Mouse (Mus musculus) brown adipose tissue, adult 24 weeks (tissue): ENCODE measurements at regions not wholly inside any gene's neighbourhood (a gene's known extent, or its start where the extent isn't known, plus 50 kb on each side); places are given as distances from the start of the nearest gene placed in this dataset.
A peak's percentile ranks its signal among the peaks of the same experiment; 100 is the strongest.
"Not testable (repeated sequence)": the region's sequence is repeated elsewhere in the genome, so short reads cannot be mapped to it uniquely, and the experiment has no call there.

Source experiments
- H3K27ac ChIP-seq: fragments of 200-500 bp; replicated peaks from 2 replicates; pipeline ENCODE4 v1.5.1; 2012; ENCODE audit warnings: low read depth, mild to moderate bottlenecking, low read length
- H3K4me1 ChIP-seq: fragments of 200-500 bp; 2 replicates; pipeline ENCODE4 v1.6.1; 2012; ENCODE audit warnings: low read length, mixed read lengths; ENCODE audit not compliant: control insufficient read depth, insufficient read depth, insufficient read length
- H3K4me3 ChIP-seq: fragments of 200-500 bp; 2 replicates; pipeline ENCODE4 v1.5.1; 2012; ENCODE audit warnings: low read depth, mild to moderate bottlenecking, low read length, moderate library complexity; ENCODE audit not compliant: insufficient read depth

DNA sequence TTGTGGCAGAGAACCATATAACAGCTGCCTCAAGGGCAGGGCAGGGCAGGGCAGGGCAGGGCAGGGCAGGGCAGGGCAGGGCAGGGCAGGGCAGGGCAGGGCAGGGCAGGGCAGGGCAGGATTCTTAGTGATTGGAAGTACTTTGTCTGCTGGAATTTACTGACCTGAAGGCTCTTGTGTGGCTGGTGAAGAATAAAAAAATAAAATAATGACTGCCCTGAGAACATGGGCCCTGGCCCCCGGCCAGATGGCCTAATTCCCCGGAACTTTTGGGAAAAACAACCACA lies 169.3 kb downstream of the Qk start:
- not testable (repeated sequence) for H3K27ac ChIP-seq

DNA sequence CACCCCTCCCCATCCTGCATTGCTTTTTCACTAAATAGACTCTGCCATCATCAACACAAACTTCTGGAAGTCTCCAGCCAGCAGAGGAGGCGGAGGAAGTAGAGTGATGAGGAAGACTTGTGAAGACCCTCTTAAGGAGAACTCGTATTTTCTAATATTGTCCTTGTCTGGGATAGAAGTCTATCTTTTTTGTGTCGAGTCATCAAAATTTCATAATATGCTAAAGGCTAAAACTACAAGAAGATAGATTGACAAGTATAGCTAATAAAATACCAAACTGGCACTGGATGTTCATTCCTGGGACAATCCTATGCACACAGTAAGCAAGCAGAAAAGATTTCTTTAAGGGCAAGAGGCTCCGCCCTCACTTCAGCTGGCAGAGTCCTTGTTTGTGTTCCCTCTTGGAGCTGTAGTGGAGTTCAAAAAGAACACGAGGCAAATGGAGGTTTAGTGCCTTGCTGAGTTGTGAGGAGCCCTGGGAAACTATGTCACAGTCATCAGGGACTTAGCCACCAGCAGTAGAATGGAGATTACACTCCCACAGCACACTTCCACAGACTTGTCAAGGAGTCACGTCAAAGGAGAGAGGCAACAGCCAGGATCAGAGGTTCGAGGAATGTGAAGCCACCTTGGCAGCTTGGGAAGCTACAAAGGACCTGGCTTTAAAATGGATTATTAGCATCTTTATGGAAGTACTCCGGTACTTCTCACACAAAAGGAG lies 169.8 kb downstream of the Qk start:
- Histone ChIP-seq H3K27ac (0 out of 2 replicates have a peak overlapping the region, but pooled peaks have one; percentile 31), H3K4me3 (no peak overlapping the region), H3K4me1 (peaks cover 12% of the 10 kb centered on the region)

More for the DNA sequence above, 169.3 kb downstream of the Qk start:
- H3K4me1 ChIP-seq, result peaks cover 12% of the 10 kb centered on the region
- H3K4me3 ChIP-seq, result not testable (repeated sequence)

GRCm38 (mm10) chr17:10147106-10147505 lies 172.5 kb downstream of the Qk start:
- Histone ChIP-seq H3K27ac (no peak overlapping the region), H3K4me3 (no peak overlapping the region), H3K4me1 (peaks cover 3% of the 10 kb centered on the region; the same call in 1 of the 2 replicates)

DNA sequence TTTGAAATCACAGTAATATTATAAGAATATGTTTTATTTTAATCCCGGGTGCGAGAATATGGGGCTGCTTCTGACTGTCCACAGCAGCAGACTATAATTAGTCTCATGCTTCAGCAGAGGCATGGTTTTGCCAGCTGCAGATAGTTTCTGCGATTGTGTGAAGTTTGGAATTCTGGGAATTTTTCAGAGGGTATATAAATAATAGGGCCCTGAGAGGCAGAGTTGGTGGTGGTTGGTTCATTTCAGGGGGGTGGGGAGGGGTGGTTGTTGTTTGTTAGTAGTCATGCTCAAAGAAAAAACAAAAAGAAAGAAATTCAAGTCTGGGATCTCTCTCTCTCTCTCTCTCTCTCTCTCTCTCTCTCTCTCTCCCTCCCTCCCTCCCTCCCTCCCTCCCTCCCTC lies 173.1 kb downstream of the Qk start:
- no peak overlapping the region for H3K27ac ChIP-seq
- peaks cover 3% of the 10 kb centered on the region; the same call in 1 of the 2 replicates for H3K4me1 ChIP-seq

GRCm38 (mm10) chr17:10138847-10139246 lies 180.8 kb downstream of the Qk start:
- no peak overlapping the region for H3K27ac ChIP-seq
- H3K4me1 ChIP-seq, result no peaks in the 10 kb centered on the region
- no peak overlapping the region for H3K4me3 ChIP-seq

More for the DNA sequence above, 173.1 kb downstream of the Qk start:
- H3K4me3 ChIP-seq, result no peak overlapping the region

DNA sequence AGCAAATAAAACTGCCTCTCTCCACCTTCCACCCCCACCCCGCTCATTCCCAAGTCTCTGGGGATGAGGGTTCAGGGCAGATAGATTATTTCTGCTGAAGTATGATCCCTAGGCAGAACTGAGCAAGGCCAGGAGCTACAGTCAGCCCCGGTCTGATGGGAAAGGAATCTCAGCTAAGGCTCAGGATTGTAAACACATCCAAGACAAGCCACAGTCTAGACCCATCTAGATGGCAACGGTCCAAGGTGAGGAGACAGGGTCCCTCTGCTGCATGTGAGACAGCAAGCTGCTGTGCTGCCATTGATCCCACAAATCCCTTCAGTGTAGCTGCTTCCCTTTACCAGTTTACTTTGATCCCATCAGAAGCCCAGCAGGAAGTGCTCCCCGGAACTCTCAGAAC lies 181.3 kb downstream of the Qk start:
- no peak overlapping the region for H3K4me3 ChIP-seq
- H3K27ac ChIP-seq, result no peak overlapping the region
- H3K4me1 ChIP-seq, result no peaks in the 10 kb centered on the region

GRCm38 (mm10) chr17:10135111-10135510 lies 184.5 kb downstream of the Qk start:
- Histone ChIP-seq H3K4me3 (no peak overlapping the region), H3K4me1 (no peaks in the 10 kb centered on the region), H3K27ac (no peak overlapping the region)

DNA sequence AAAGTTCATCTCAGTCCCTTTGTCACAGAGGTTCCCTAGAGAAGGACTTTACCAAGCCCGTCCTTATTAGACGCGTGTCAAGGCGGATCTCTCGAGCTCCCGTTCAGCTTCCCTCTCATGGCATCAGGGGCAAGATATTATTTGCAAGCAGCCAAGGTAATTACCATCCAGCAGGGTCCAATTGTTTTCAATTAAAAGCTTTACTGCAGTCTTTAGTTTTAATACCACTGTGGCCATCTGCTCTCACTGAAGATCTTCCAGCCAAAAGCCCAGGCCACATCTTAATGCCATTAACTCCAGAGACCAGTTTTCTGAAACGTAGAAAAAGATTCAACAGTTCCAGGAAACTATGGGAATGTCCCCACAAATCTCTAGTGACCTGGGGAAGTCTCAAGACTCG lies 191.1 kb downstream of the Qk start:
- Histone ChIP-seq H3K27ac (no peak overlapping the region), H3K4me3 (no peak overlapping the region), H3K4me1 (no peaks in the 10 kb centered on the region)

- Histone ChIP-seq H3K4me3 (no peak overlapping the region), H3K4me1 (no peaks in the 10 kb centered on the region), H3K27ac (no peak overlapping the region)
Observed at GRCm38 (mm10) chr17:10122411-10122810, 197.2 kb downstream of the Qk start.

DNA sequence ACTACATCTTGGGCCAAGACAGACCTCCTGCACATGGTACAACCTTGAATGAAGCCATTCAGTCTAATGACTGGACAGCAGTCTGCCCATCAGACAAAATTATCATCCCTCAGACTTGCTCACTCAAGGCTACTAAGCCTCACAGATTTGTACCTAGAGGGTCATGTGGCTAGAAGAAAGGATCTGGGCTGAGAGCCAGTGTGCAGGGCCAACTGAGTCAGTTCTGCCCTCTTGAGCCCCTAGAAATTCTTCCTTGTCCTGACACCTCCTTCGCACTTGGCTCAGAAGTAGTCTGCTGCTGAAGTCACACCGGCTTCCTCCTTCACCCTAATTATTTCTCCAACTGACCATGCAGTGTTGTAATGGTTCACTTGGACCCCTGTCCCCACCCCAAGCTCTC lies 207.5 kb downstream of the Qk start:
- Histone ChIP-seq H3K4me3 (no peak overlapping the region), H3K27ac (no peak overlapping the region), H3K4me1 (no peaks in the 10 kb centered on the region)

GRCm38 (mm10) chr17:10110375-10110675 lies 209.3 kb downstream of the Qk start:
- H3K4me3 ChIP-seq, result no peak overlapping the region
- no peaks in the 10 kb centered on the region for H3K4me1 ChIP-seq
- H3K27ac ChIP-seq, result no peak overlapping the region

GRCm38 (mm10) chr17:10109511-10110374 lies 209.9 kb downstream of the Qk start:
- Histone ChIP-seq H3K4me1 (no peaks in the 10 kb centered on the region), H3K27ac (no peak overlapping the region), H3K4me3 (no peak overlapping the region)

- H3K4me1 ChIP-seq, result no peaks in the 10 kb centered on the region
- H3K4me3 ChIP-seq, result no peak overlapping the region
- no peak overlapping the region for H3K27ac ChIP-seq
Observed at GRCm38 (mm10) chr17:10105299-10105698, 214.4 kb downstream of the Qk start.

DNA sequence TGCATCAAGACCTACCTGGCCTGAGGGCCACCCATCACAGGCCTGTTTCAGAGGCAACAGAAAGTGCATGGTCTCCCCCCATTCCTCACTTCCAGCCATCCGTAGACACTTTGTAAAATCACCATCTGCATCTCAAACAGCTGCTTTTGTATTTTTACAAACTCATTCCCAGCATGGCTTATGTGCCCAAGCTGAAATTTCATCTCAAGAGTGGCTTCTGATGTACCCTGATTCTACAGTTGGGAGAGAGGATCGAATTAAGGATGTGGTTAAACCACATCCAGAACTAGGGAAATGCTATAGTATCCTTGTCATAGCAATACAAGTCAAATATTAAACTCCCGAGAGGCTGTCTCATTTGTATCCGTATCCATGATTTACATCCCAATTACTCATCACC lies 221.5 kb downstream of the Qk start:
- H3K4me3 ChIP-seq, result no peak overlapping the region
- H3K4me1 ChIP-seq, result peaks cover 22% of the 10 kb centered on the region
- no peak overlapping the region for H3K27ac ChIP-seq

DNA sequence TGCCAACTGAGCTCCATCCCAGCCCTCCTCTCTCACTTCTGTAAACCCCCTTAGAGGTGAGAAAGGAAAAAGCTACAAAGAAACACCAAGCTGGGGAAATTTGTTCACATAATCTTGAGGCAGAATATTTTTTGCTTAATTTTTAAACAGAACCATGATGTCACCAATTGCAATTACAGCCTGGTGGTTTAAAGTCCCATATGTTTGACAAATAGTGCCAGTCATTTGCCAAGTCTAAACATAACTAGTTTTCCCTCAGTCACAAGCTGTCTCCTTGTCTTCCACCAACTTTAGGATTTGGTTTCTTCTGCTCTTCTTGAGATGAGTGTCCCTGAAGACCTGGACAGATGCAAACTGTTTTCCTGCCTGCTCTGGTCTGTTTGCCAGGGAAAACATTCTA lies 222.0 kb downstream of the Qk start:
- peaks cover 26% of the 10 kb centered on the region for H3K4me1 ChIP-seq
- no peak overlapping the region for H3K4me3 ChIP-seq
- no peak overlapping the region for H3K27ac ChIP-seq

DNA sequence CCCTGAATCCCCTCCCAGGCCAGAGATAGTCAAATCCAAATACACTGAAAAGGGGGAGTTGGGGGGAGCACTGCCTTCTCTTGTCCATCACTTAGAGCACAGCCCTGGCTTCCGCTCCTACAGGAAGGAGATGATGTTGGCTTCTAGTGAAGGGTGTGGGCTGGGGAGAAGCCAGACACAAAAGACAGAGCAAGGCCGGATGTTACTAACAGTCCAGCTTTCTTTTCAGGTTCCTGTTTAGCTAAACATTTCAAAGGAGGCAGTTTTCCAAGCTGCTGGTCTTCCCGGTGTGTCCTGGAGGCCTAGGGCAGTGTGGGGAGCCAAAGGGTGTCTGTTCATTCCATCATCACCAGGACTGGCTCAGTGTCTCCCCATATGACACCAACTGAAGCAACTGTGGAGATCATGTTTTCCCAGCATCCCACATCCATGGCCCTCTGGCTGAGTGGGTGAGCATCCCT lies 223.8 kb downstream of the Qk start:
- Histone ChIP-seq H3K27ac (peak overlapping the region; percentile 87), H3K4me3 (no peak overlapping the region), H3K4me1 (peaks cover 26% of the 10 kb centered on the region)
